Comparison of ENCODE assay signal across 21 mouse cellular contexts in the genomic region with DNA sequence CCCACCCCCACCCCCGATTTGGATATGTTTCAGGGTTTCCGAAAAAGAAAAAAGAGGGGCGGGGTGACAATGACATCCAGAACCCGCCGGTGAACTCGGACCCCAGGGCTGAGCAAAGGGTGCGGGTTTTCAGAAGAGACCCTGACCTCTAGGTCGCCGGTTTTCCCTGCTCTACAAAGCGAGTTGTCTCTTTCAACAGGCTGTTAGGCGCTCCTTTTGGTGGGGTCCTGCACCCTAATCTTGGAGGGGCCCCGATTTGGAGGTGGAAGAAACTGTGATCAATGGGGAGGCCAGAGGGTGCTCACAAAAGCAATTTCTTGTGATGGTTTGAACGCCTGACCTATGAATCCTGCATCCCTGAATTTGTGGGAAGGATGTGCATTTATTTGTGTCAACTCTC. TPM values are rescaled to one million over a fixed set of nuclear protein-coding genes. Genes with fewer than 3 reads are reported as not detected.
A peak's percentile ranks its signal among the peaks of the same experiment; 100 is the strongest.
DNase-seq lines count a peak whose midpoint lies in the region; ATAC-seq and TF ChIP-seq lines count a peak whose summit lies in the region.
"Had no signal": no experiment of that assay in that cellular context is flagged by ENCODE, and none has a peak within 500 bp of the region (broad histone marks: within the 10 kb centered on the region; RNA-seq: fewer than 3 reads in every experiment).

No protein-coding gene starts in this region.

- H3K27ac ChIP-seq in forebrain, embryonic 12.5 days: peak overlapping the region; percentile 88
- H3K27ac ChIP-seq in hindbrain, embryonic 15.5 days (replicated peaks): peak overlapping the region; percentile 85
- H3K27ac ChIP-seq in midbrain, embryonic 16.5 days (ENCODE audit: low read length): peak overlapping the region; percentile 89
- H3K27ac ChIP-seq: limb, embryonic 15.5 days had no signal

- 0 out of 2 replicates have a peak overlapping the region, but pooled peaks have one; percentile 54 for H3K4me3 ChIP-seq in E14TG2a.4 (replicated peaks; ENCODE audit: low read length)
- H3K4me3 ChIP-seq in forebrain, embryonic 12.5 days (replicated peaks): peak overlapping the region; percentile 37
- peak overlapping the region; percentile 48 for H3K4me3 ChIP-seq in hindbrain, embryonic 15.5 days
- peak overlapping the region; percentile 57 for H3K4me3 ChIP-seq in midbrain, embryonic 16.5 days (ENCODE audit: low read depth, low read length)

- no peak for DNase-seq in gastrocnemius, postnatal 25 days
- DNase-seq in cerebellum, adult 11-12 months: no peak
- DNase-seq in thymus, adult 18-20 months: no peak
- DNase-seq in natural killer cell, adult 2 months (ENCODE audit: low spot score in 2 of 2): no peak
- DNase-seq: cerebellum, adult 18-20 months; heart, adult 18-20 months; heart, postnatal 36 days; kidney, adult 11 months; kidney, postnatal 25 days; lung, adult 2 months; right cerebral cortex, adult 18-20 months had no signal

- 2% methylated on average over 13 of the region's 13 CpGs for WGBS in forebrain, embryonic 12.5 days
- 1% methylated on average over 13 of the region's 13 CpGs for WGBS in hindbrain, embryonic 15.5 days
- WGBS in midbrain, embryonic 16.5 days: 3% methylated on average over 13 of the region's 13 CpGs

- peaks cover 90% of the 10 kb centered on the region for H3K27me3 ChIP-seq in E14TG2a.4 (ENCODE audit: insufficient read depth, low read length)
- H3K27me3 ChIP-seq in forebrain, embryonic 12.5 days: peaks cover 69% of the 10 kb centered on the region
- H3K27me3 ChIP-seq in hindbrain, embryonic 15.5 days: peaks cover 40% of the 10 kb centered on the region
- H3K27me3 ChIP-seq in midbrain, embryonic 16.5 days (ENCODE audit: control insufficient read depth, insufficient read depth, low read depth, low read length): peaks cover 10% of the 10 kb centered on the region

- no peak for ATAC-seq in forebrain, embryonic 12.5 days (ENCODE audit: low FRiP score)
- ATAC-seq in hindbrain, embryonic 15.5 days (ENCODE audit: low FRiP score, low read depth): no peak
- ATAC-seq in midbrain, embryonic 16.5 days: no peak

- H3K4me1 ChIP-seq in E14TG2a.4 (replicated peaks; ENCODE audit: low read depth, low read length): peaks cover 64% of the 10 kb centered on the region
- H3K4me1 ChIP-seq in forebrain, embryonic 12.5 days: peaks cover 57% of the 10 kb centered on the region
- peaks cover 38% of the 10 kb centered on the region for H3K4me1 ChIP-seq in hindbrain, embryonic 15.5 days (replicated peaks)
- peaks cover 18% of the 10 kb centered on the region for H3K4me1 ChIP-seq in midbrain, embryonic 16.5 days (ENCODE audit: control insufficient read depth, insufficient read depth, low read length)

- H3K4me2 ChIP-seq in forebrain, embryonic 12.5 days: peak overlapping the region; percentile 74
- peak overlapping the region; percentile 69 for H3K4me2 ChIP-seq in hindbrain, embryonic 15.5 days
- H3K4me2 ChIP-seq in midbrain, embryonic 16.5 days (ENCODE audit: low read length): peak overlapping the region; percentile 52
- H3K4me2 ChIP-seq: limb, embryonic 15.5 days had no signal

- peak overlapping the region; percentile 61 for H3K9ac ChIP-seq in forebrain, embryonic 12.5 days
- peak overlapping the region; percentile 60 for H3K9ac ChIP-seq in hindbrain, embryonic 15.5 days
- peak overlapping the region; percentile 72 for H3K9ac ChIP-seq in midbrain, embryonic 16.5 days (ENCODE audit: low read depth, low read length)
- H3K9ac ChIP-seq: limb, embryonic 15.5 days had no signal

- H3K9me3 ChIP-seq in E14TG2a.4 (ENCODE audit: low read length): 0 out of 2 replicates have a peak, but pooled peaks cover 2% of the 10 kb centered on the region
- H3K9me3 ChIP-seq in forebrain, embryonic 12.5 days: no peaks in the 10 kb centered on the region
- no peaks in the 10 kb centered on the region for H3K9me3 ChIP-seq in hindbrain, embryonic 15.5 days
- no peaks in the 10 kb centered on the region for H3K9me3 ChIP-seq in midbrain, embryonic 16.5 days (replicated peaks; ENCODE audit: control insufficient read depth, low read length, poor library complexity, severe bottlenecking)
- H3K9me3 ChIP-seq: limb, embryonic 15.5 days had no signal

- no peaks in the 10 kb centered on the region for H3K36me3 ChIP-seq in E14TG2a.4 (ENCODE audit: insufficient read depth, low read length)
- H3K36me3 ChIP-seq in forebrain, embryonic 12.5 days (replicated peaks): no peaks in the 10 kb centered on the region
- no peaks in the 10 kb centered on the region for H3K36me3 ChIP-seq in hindbrain, embryonic 15.5 days
- no peaks in the 10 kb centered on the region for H3K36me3 ChIP-seq in midbrain, embryonic 16.5 days (ENCODE audit: control insufficient read depth, insufficient read depth, low read length)
- H3K36me3 ChIP-seq: G1E; limb, embryonic 15.5 days had no signal

- TF ChIP-seq CTCF in E14TG2a.4 (conservative IDR thresholded peaks at IDR 0.05; ENCODE audit: low read length): no peak

RNA-seq across cellular contexts. Expression of a gene that starts 7.0 kb away (rescaled TPM):
- 23.8 and 26.6 TPM in 2 replicates for polyA plus RNA-seq in forebrain, embryonic 12.5 days (2016; fragmentation: Nextera tagmentation; extraction: Ambion mirVana)
- polyA plus RNA-seq in hindbrain, embryonic 15.5 days (2015; fragmentation: Nextera tagmentation; extraction: Ambion mirVana): 26.3 and 31.4 TPM in 2 replicates
- polyA plus RNA-seq in midbrain, embryonic 16.5 days (2015; fragmentation: Nextera tagmentation; extraction: Ambion mirVana): 22.5 and 23.2 TPM in 2 replicates
- not detected for total RNA-seq in gastrocnemius, postnatal 25 days (2021)
- total RNA-seq: common myeloid progenitor, adult 5-6 weeks; heart, adult 18-20 months; heart, postnatal 36 days; left cerebral cortex, adult 18-20 months had no signal
- polyA plus RNA-seq: C2C12; G1E; limb, embryonic 15.5 days; lung, adult 2 months; spleen, adult 2 months had no signal

RNA-seq across cellular contexts. Expression of a gene that starts 34.1 kb away (rescaled TPM):
- 4.5 and 5.1 TPM in 2 replicates for polyA plus RNA-seq in forebrain, embryonic 12.5 days (2016; fragmentation: Nextera tagmentation; extraction: Ambion mirVana)
- 6.5 and 6.9 TPM in 2 replicates for polyA plus RNA-seq in hindbrain, embryonic 15.5 days (2015; fragmentation: Nextera tagmentation; extraction: Ambion mirVana)
- polyA plus RNA-seq in midbrain, embryonic 16.5 days (2015; fragmentation: Nextera tagmentation; extraction: Ambion mirVana): 5.1 and 5.6 TPM in 2 replicates
- under 1 TPM; 0.31 to 0.64 TPM for total RNA-seq in gastrocnemius, postnatal 25 days (2021)

RNA-seq across cellular contexts. Expression of a gene that starts 37.9 kb away (rescaled TPM):
- not detected in 2 replicates for polyA plus RNA-seq in forebrain, embryonic 12.5 days (2016; fragmentation: Nextera tagmentation; extraction: Ambion mirVana)
- polyA plus RNA-seq in hindbrain, embryonic 15.5 days (2015; fragmentation: Nextera tagmentation; extraction: Ambion mirVana): not detected in 2 replicates
- 0.36 TPM in 1 of 2 replicates, not detected in the other for polyA plus RNA-seq in midbrain, embryonic 16.5 days (2015; fragmentation: Nextera tagmentation; extraction: Ambion mirVana)
- total RNA-seq in gastrocnemius, postnatal 25 days (2021): not detected
- total RNA-seq: common myeloid progenitor, adult 5-6 weeks; G1E; left cerebral cortex, adult 18-20 months had no signal
- polyA plus RNA-seq: G1E; spleen, adult 2 months had no signal
